Mouse (Mus musculus): Measurements from ENCODE around the gene Fam183b.

DNA sequence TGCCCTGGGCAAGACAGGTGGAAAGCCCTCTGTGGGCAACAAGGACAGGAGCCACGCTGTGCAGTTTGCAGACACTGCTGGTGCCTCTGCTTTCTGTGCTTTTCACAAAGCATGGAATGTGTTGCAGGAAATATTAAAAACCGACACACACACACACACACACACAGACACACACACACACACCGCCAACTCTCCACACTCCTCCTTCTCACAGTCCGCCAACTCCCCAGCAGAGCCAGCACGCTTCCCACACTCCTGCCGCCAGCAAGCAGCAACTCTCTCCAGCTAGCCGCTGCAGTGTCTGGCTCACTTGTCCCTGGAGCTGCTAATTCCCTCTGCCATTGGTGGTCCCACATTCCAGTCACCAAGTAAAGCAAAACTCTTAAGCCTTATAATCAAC lies 4.9 kb downstream of the Fam183b start:
- no peak for TF ChIP-seq CTCF (IDR thresholded peaks at IDR 0.05; ENCODE audit: borderline replicate concordance, insufficient read depth, low read depth, low read length)
- TF ChIP-seq POLR2A (IDR thresholded peaks at IDR 0.05; ENCODE audit: borderline replicate concordance, insufficient read depth, low read length) = no peak
